Mouse (Mus musculus): Measurements from ENCODE around the gene Aox1. TPM values are rescaled to one million over a fixed set of nuclear protein-coding genes. Genes with fewer than 3 reads are reported as not detected.

Gene Aox1
- polyA plus RNA-seq, 1 experiment, result 2.4 TPM

GRCm38 (mm10) chr1:58107066-58107465 lies 77.3 kb downstream of the Aox1 start:
- H3K27me3 ChIP-seq (ENCODE audit: control insufficient read depth, insufficient read depth, insufficient read length), result no peaks in the 10 kb centered on the region
- H3K4me2 ChIP-seq (ENCODE audit: low read depth), result no peak overlapping the region
- H3K4me3 ChIP-seq, result no peak overlapping the region
- H3ac ChIP-seq (ENCODE audit: control insufficient read depth, insufficient read length), result no peak overlapping the region
- no peaks in the 10 kb centered on the region for H3K79me2 ChIP-seq (ENCODE audit: control insufficient read depth, insufficient read depth)
- H3K36me3 ChIP-seq (ENCODE audit: control insufficient read depth, insufficient read depth), result no peaks in the 10 kb centered on the region
- TF ChIP-seq TCF12 (IDR thresholded peaks at IDR 0.05; ENCODE audit: insufficient read depth, poor library complexity, severe bottlenecking), result no peak
- TF ChIP-seq CEBPB (IDR thresholded peaks at IDR 0.05; ENCODE audit: insufficient read depth, poor library complexity, severe bottlenecking), result no peak
- no peak for TF ChIP-seq USF1 (IDR thresholded peaks at IDR 0.05; ENCODE audit: low read depth)
- no peak for TF ChIP-seq POLR2A (IDR thresholded peaks at IDR 0.05; ENCODE audit: insufficient read length, low read depth)
- TF ChIP-seq SRF (IDR thresholded peaks at IDR 0.05; ENCODE audit: control insufficient read depth, insufficient read length, low read depth), result no peak
- no peak for TF ChIP-seq POLR2AphosphoS2 (IDR thresholded peaks at IDR 0.05; ENCODE audit: insufficient read length, low read depth)
- TF ChIP-seq REST (IDR thresholded peaks at IDR 0.05; ENCODE audit: insufficient read depth, insufficient read length), result no peak
- TF ChIP-seq MYOD1 (IDR thresholded peaks at IDR 0.05; ENCODE audit: control insufficient read depth in 1 of 3, insufficient read length in 2 of 3, low read depth in 2 of 3), result no peak
- TF ChIP-seq E2F4 (IDR thresholded peaks at IDR 0.05; ENCODE audit: insufficient read depth), result no peak
- TF ChIP-seq TCF3 (IDR thresholded peaks at IDR 0.05; ENCODE audit: insufficient read length, low read depth), result no peak

- H3K4me3 ChIP-seq, result no peak overlapping the region
- no peak overlapping the region for H3ac ChIP-seq (ENCODE audit: control insufficient read depth, insufficient read length)
- no peaks in the 10 kb centered on the region for H3K27me3 ChIP-seq (ENCODE audit: control insufficient read depth, insufficient read depth, insufficient read length)
- TF ChIP-seq E2F4 (IDR thresholded peaks at IDR 0.05; ENCODE audit: insufficient read depth) (no peak), MYOD1 (IDR thresholded peaks at IDR 0.05; ENCODE audit: control insufficient read depth in 1 of 3, insufficient read length in 2 of 3, low read depth in 2 of 3) (no peak), POLR2A (IDR thresholded peaks at IDR 0.05; ENCODE audit: insufficient read length, low read depth) (no peak), MAX (IDR thresholded peaks at IDR 0.05; ENCODE audit: low read depth) (no peak), TCF12 (IDR thresholded peaks at IDR 0.05; ENCODE audit: insufficient read depth, poor library complexity, severe bottlenecking) (no peak), USF1 (IDR thresholded peaks at IDR 0.05; ENCODE audit: low read depth) (no peak), POLR2AphosphoS2 (IDR thresholded peaks at IDR 0.05; ENCODE audit: insufficient read length, low read depth) (no peak)
- no peaks in the 10 kb centered on the region for H3K79me2 ChIP-seq (ENCODE audit: control insufficient read depth, insufficient read depth)
- H3K4me2 ChIP-seq (ENCODE audit: low read depth), result no peak overlapping the region
- H3K36me3 ChIP-seq (ENCODE audit: control insufficient read depth, insufficient read depth), result no peaks in the 10 kb centered on the region
Measured at GRCm38 (mm10) chr1:58110241-58110640, 80.5 kb downstream of the Aox1 start.

- Histone ChIP-seq H3K4me3 (no peak overlapping the region), H3K4me2 (ENCODE audit: low read depth) (no peak overlapping the region), H3ac (ENCODE audit: control insufficient read depth, insufficient read length) (no peak overlapping the region), H3K79me2 (ENCODE audit: control insufficient read depth, insufficient read depth) (no peaks in the 10 kb centered on the region), H3K27me3 (ENCODE audit: control insufficient read depth, insufficient read depth, insufficient read length) (no peaks in the 10 kb centered on the region), H3K36me3 (ENCODE audit: control insufficient read depth, insufficient read depth) (no peaks in the 10 kb centered on the region)
- TF ChIP-seq USF1 (IDR thresholded peaks at IDR 0.05; ENCODE audit: low read depth), result no peak
- TF ChIP-seq MAX (IDR thresholded peaks at IDR 0.05; ENCODE audit: low read depth), result no peak
- no peak for TF ChIP-seq TCF12 (IDR thresholded peaks at IDR 0.05; ENCODE audit: insufficient read depth, poor library complexity, severe bottlenecking)
- TF ChIP-seq REST (IDR thresholded peaks at IDR 0.05; ENCODE audit: insufficient read depth, insufficient read length), result no peak
- no peak for TF ChIP-seq POLR2AphosphoS2 (IDR thresholded peaks at IDR 0.05; ENCODE audit: insufficient read length, low read depth)
Measured at GRCm38 (mm10) chr1:58111315-58111714, 81.6 kb downstream of the Aox1 start.

DNA sequence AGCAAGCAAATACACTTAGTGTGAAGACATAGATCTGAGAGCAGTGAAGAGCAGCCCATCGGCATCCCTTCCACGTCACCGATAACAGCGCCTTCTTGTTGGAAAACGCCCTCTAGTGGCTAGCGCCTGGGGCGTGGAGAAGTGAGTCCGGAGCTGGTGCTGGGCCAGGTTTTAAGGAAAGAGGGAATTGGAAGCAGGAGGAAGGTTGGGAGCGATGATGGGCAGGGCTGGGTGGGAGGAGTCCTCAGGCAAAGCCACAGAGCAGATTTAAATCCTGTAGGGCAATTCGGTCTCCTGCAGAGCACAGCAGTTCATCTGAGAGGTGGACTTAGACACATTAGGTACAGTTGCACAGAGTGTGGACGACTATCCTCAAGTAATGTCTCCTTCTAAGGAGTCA lies 83.1 kb downstream of the Aox1 start, which contains the start of gene Aox3:
Aox3 (plus strand) TSS at position 251 of the 400 bp plus-strand sequence.
- no peak within 1 kb of the TSS for H3K4me3 ChIP-seq
- no peaks in the 10 kb centered on the region for H3K79me2 ChIP-seq (ENCODE audit: control insufficient read depth, insufficient read depth)
- TF ChIP-seq USF1 (IDR thresholded peaks at IDR 0.05; ENCODE audit: low read depth) (no peak), SRF (IDR thresholded peaks at IDR 0.05; ENCODE audit: control insufficient read depth, insufficient read length, low read depth) (no peak), MYOD1 (IDR thresholded peaks at IDR 0.05; ENCODE audit: control insufficient read depth in 1 of 3, insufficient read length in 2 of 3, low read depth in 2 of 3) (no peak), POLR2AphosphoS2 (IDR thresholded peaks at IDR 0.05; ENCODE audit: insufficient read length, low read depth) (no peak), TCF12 (IDR thresholded peaks at IDR 0.05; ENCODE audit: insufficient read depth, poor library complexity, severe bottlenecking) (no peak), MYOG (IDR thresholded peaks at IDR 0.05; ENCODE audit: control insufficient read depth in 1 of 3, insufficient read depth in 1 of 3, insufficient read length in 2 of 3, low read depth in 2 of 3) (no peak), POLR2A (IDR thresholded peaks at IDR 0.05; ENCODE audit: insufficient read length, low read depth) (no peak), TCF3 (IDR thresholded peaks at IDR 0.05; ENCODE audit: insufficient read length, low read depth) (no peak), REST (IDR thresholded peaks at IDR 0.05; ENCODE audit: insufficient read depth, insufficient read length) (no peak), MAX (IDR thresholded peaks at IDR 0.05; ENCODE audit: low read depth) (no peak), CEBPB (IDR thresholded peaks at IDR 0.05; ENCODE audit: insufficient read depth, poor library complexity, severe bottlenecking) (no peak), E2F4 (IDR thresholded peaks at IDR 0.05; ENCODE audit: insufficient read depth) (no peak)
- no peaks in the 10 kb centered on the region for H3K27me3 ChIP-seq (ENCODE audit: control insufficient read depth, insufficient read depth, insufficient read length)
- H3ac ChIP-seq (ENCODE audit: control insufficient read depth, insufficient read length), result no peak within 1 kb of the TSS
- H3K36me3 ChIP-seq (ENCODE audit: control insufficient read depth, insufficient read depth), result no peaks in the 10 kb centered on the region
- peak within 1 kb of the TSS; percentile 50 for H3K4me2 ChIP-seq (ENCODE audit: low read depth)

DNA sequence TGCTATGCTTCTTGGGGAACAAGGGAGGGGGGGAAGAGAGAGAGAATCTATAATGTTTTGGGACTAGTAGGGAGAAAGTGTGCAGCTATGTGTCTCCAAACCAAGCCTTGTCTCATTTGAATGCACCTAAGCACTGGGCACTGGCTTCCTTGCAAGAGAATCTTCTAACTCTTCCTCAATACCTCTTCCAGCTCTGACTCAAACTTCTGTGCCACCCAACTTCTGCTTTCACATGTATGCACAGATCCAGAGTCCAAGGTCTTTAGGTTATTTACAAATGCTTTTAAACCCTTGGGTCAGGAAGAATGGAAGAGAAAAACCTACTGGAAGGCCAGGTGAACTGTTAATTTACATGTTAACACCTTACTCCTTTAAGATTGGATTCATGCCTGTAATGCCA lies 83.7 kb downstream of the Aox1 start:
- Histone ChIP-seq H3K79me2 (ENCODE audit: control insufficient read depth, insufficient read depth) (no peaks in the 10 kb centered on the region), H3ac (ENCODE audit: control insufficient read depth, insufficient read length) (no peak overlapping the region), H3K4me3 (no peak overlapping the region), H3K36me3 (ENCODE audit: control insufficient read depth, insufficient read depth) (no peaks in the 10 kb centered on the region), H3K27me3 (ENCODE audit: control insufficient read depth, insufficient read depth, insufficient read length) (no peaks in the 10 kb centered on the region), H3K4me2 (ENCODE audit: low read depth) (no peak overlapping the region)
- TF ChIP-seq MAX (IDR thresholded peaks at IDR 0.05; ENCODE audit: low read depth) (no peak), MYOG (IDR thresholded peaks at IDR 0.05; ENCODE audit: control insufficient read depth in 1 of 3, insufficient read depth in 1 of 3, insufficient read length in 2 of 3, low read depth in 2 of 3) (no peak), TCF12 (IDR thresholded peaks at IDR 0.05; ENCODE audit: insufficient read depth, poor library complexity, severe bottlenecking) (no peak), E2F4 (IDR thresholded peaks at IDR 0.05; ENCODE audit: insufficient read depth) (no peak), REST (IDR thresholded peaks at IDR 0.05; ENCODE audit: insufficient read depth, insufficient read length) (no peak), POLR2A (IDR thresholded peaks at IDR 0.05; ENCODE audit: insufficient read length, low read depth) (no peak), SRF (IDR thresholded peaks at IDR 0.05; ENCODE audit: control insufficient read depth, insufficient read length, low read depth) (no peak), CEBPB (IDR thresholded peaks at IDR 0.05; ENCODE audit: insufficient read depth, poor library complexity, severe bottlenecking) (no peak)

All from myocyte (in vitro differentiated cells).